Mouse (Mus musculus) ES-Bruce4 (cell line): Measurements from ENCODE around the gene Pdzd9.

Experiments used
- CTCF ChIP-seq: IDR thresholded peaks from one replicate; pipeline ENCODE4 v1.8.1; 2011; ENCODE audit warnings: low read depth, low read length
- EP300 ChIP-seq: IDR thresholded peaks from 2 replicates; pipeline ENCODE4 v1.6.1; 2011; ENCODE audit warnings: low read depth, low read length; ENCODE audit not compliant: insufficient read depth
- POLR2A ChIP-seq: IDR thresholded peaks from one replicate; pipeline ENCODE4 v1.8.1; 2011; ENCODE audit warnings: low read length; ENCODE audit not compliant: insufficient read depth

GRCm38 (mm10) chr7:120696331-120696730, 26.2 kb upstream of the Pdzd9 start:
- TF ChIP-seq EP300 (no peak), CTCF (no peak), POLR2A (no peak)
